Mouse (Mus musculus) midbrain, embryonic 16.5 days (tissue): ENCODE measurements around the gene Notch1. TPM values are rescaled to one million over a fixed set of nuclear protein-coding genes. Genes with fewer than 3 reads are reported as not detected.

Source experiments
- ATAC-seq: fragments of 200-750 bp; cut with Nextera tagmentation; 2 replicates; pipeline ENCODE4 v1.8.0; 2017; ENCODE audit warnings: moderate TSS enrichment
- H3K27ac ChIP-seq: fragments of 300-500 bp; sonication (generic); 2 replicates; pipeline ENCODE4 v1.5.1; 2014; ENCODE audit warnings: mild to moderate bottlenecking, low read length, mixed read lengths
- H3K27me3 ChIP-seq: fragments of 300-500 bp; sonication (generic); 2 replicates; pipeline ENCODE4 v1.6.1; 2014; ENCODE audit warnings: low read depth, low read length, mixed read lengths; ENCODE audit not compliant: control insufficient read depth, insufficient read depth
- H3K36me3 ChIP-seq: fragments of 300-500 bp; sonication (generic); 2 replicates; pipeline ENCODE4 v1.6.1; 2014; ENCODE audit warnings: mild to moderate bottlenecking, low read length, moderate library complexity, mixed read lengths; ENCODE audit not compliant: control insufficient read depth, insufficient read depth
- H3K4me1 ChIP-seq: fragments of 300-500 bp; sonication (generic); 2 replicates; pipeline ENCODE4 v1.6.1; 2014; ENCODE audit warnings: mild to moderate bottlenecking, low read length, mixed read lengths; ENCODE audit not compliant: control insufficient read depth, insufficient read depth
- H3K4me2 ChIP-seq: fragments of 300-500 bp; sonication (generic); 2 replicates; pipeline ENCODE4 v1.6.1; 2014; ENCODE audit warnings: mild to moderate bottlenecking, low read length, mixed read lengths
- H3K4me3 ChIP-seq: fragments of 300-500 bp; sonication (generic); 2 replicates; pipeline ENCODE4 v1.5.1; 2014; ENCODE audit warnings: low read depth, mild to moderate bottlenecking, low read length, moderate library complexity, mixed read lengths
- H3K9ac ChIP-seq: fragments of 300-500 bp; sonication (generic); 2 replicates; pipeline ENCODE4 v1.6.1; 2014; ENCODE audit warnings: low read depth, low read length, mixed read lengths
- H3K9me3 ChIP-seq: fragments of 300-500 bp; sonication (generic); replicated peaks from 2 replicates; pipeline ENCODE4 v1.6.1; 2014; ENCODE audit warnings: mild to moderate bottlenecking, low read length, mixed read lengths; ENCODE audit not compliant: control insufficient read depth, poor library complexity, severe bottlenecking
- WGBS: fragments of 180-500 bp; shearing (Covaris S2); extraction: QIAGEN DNeasy Blood & Tissue Kit; methylation state at CpG from one replicate; pipeline ENCODE4 v1.1.7; 2014; 5-methylcytosine and 5-hydroxymethylcytosine counted together
- polyA plus RNA-seq: library from polyadenylated mRNA; unstranded; fragments of >200 nt; fragmentation: Nextera tagmentation; extraction: Ambion mirVana; gene quantifications from 2 replicates; pipeline ENCODE4 v1.2.1, GENCODE M21; 2015

Gene Notch1
- polyA plus RNA-seq, 1 experiment from 2014 or later: 10.7 TPM

- ATAC-seq: no peak
- no peaks in the 10 kb centered on the region for H3K9me3 ChIP-seq
- no peak overlapping the region for H3K4me2 ChIP-seq
- no peaks in the 10 kb centered on the region for H3K4me1 ChIP-seq
- no peak overlapping the region for H3K9ac ChIP-seq
- WGBS: 47% methylated on average over 6 of the region's 6 CpGs
- H3K27ac ChIP-seq: 0 out of 2 replicates have a peak overlapping the region, but pooled peaks have one; percentile 17
- H3K27me3 ChIP-seq: no peaks in the 10 kb centered on the region
- H3K36me3 ChIP-seq: no peaks in the 10 kb centered on the region; the same call in 1 of the 2 replicates
- H3K4me3 ChIP-seq: no peak overlapping the region
Observed at GRCm38 (mm10) chr2:26459478-26459877, 57.0 kb downstream of the Notch1 start.

GRCm38 (mm10) chr2:26458402-26459124, 57.9 kb downstream of the Notch1 start:
- H3K27me3 ChIP-seq: no peaks in the 10 kb centered on the region
- no peaks in the 10 kb centered on the region for H3K9me3 ChIP-seq
- no peaks in the 10 kb centered on the region for H3K4me1 ChIP-seq
- H3K9ac ChIP-seq: no peak overlapping the region
- H3K27ac ChIP-seq: peak overlapping the region; percentile 42; the same call in 1 of the 2 replicates
- H3K4me3 ChIP-seq: no peak overlapping the region
- WGBS: 39% methylated on average over 7 of the region's 7 CpGs
- H3K36me3 ChIP-seq: no peaks in the 10 kb centered on the region; the same call in 1 of the 2 replicates
- H3K4me2 ChIP-seq: no peak overlapping the region
- ATAC-seq: no peak

GRCm38 (mm10) chr2:26449121-26450060, 67.1 kb downstream of the Notch1 start:
- Histone ChIP-seq H3K27me3 (no peaks in the 10 kb centered on the region), H3K9me3 (no peaks in the 10 kb centered on the region), H3K4me3 (no peak overlapping the region), H3K36me3 (no peaks in the 10 kb centered on the region), H3K9ac (peak overlapping the region; percentile 13; the same call in 1 of the 2 replicates), H3K4me1 (peaks cover 17% of the 10 kb centered on the region), H3K27ac (no peak overlapping the region), H3K4me2 (no peak overlapping the region)
- no peak for ATAC-seq
- 19% methylated on average over 5 of the region's 5 CpGs for WGBS

GRCm38 (mm10) chr2:26447451-26447850, 69.0 kb downstream of the Notch1 start:
- ATAC-seq: no peak
- Histone ChIP-seq H3K4me3 (no peak overlapping the region), H3K4me2 (no peak overlapping the region), H3K36me3 (no peaks in the 10 kb centered on the region), H3K4me1 (peaks cover 33% of the 10 kb centered on the region), H3K9me3 (no peaks in the 10 kb centered on the region), H3K27me3 (no peaks in the 10 kb centered on the region), H3K27ac (no peak overlapping the region), H3K9ac (no peak overlapping the region)
- 79% methylated on average over 1 of the region's 1 CpGs for WGBS

DNA sequence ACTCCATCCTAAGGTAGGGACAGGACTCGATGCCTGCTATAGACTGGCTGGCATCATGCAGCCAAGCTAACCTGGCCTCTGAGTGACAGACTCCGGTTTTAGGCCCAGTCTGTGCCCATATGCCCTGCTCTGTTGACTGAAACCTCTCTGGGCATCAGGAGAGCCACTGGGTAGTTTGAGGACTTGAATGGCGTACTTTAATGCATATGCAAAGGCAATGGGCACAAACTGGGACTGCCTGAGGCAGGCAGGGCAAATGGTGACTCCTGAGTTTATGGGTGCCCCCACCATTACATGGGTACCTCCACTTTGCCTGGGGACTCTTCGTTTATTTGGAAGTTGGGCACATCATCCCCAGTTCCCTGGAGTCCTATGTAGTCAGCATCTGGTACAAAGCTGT, 69.8 kb downstream of the Notch1 start:
- peak overlapping the region; percentile 74 for H3K9ac ChIP-seq
- ATAC-seq: no peak
- WGBS: 76% methylated on average over 4 of the region's 4 CpGs
- peaks cover 33% of the 10 kb centered on the region for H3K4me1 ChIP-seq
- no peaks in the 10 kb centered on the region for H3K27me3 ChIP-seq
- H3K36me3 ChIP-seq: 0 out of 2 replicates have a peak, but pooled peaks cover 1% of the 10 kb centered on the region
- no peak overlapping the region for H3K27ac ChIP-seq
- H3K9me3 ChIP-seq: no peaks in the 10 kb centered on the region
- peak overlapping the region; percentile 88 for H3K4me2 ChIP-seq
- H3K4me3 ChIP-seq: peak overlapping the region; percentile 59

DNA sequence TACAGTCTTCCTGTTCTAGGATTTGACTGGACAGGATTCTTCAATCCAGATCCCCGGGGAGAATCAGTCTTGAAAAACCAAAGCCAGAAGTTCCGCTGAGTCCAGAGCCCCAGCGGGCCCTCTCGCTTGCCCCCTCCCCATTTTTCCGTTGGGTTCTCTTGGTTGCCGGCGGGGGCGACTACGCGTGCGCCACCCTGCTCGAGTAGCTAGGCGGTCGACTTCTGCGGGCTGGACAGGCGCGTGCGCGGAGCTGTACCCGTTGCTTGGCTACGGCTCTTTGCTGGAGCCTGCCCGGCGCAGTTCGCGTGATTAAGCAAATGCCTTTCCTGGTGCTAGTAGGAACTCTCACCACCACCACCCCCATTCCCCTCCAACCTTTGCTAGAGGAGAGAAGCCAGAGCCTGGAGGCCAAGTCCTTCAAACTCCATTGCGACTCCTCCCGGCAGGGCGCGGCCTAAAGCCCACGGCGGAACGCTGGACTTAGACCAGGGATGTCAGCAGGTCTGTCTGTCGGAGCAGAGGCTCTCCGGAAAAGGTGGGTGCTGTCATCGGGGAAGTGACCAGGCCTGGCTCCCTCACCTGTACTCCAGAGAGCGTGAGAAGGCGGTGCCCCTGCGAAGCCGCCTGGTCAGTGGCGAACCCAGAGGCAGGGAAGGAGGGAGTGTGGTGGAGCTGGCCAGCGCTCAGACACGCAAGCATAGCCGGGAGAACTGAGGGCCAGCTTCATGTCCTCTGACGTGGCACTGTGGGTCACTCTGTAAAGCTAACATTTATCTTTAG, 70.6 kb downstream of the Notch1 start:
- Histone ChIP-seq H3K4me3 (peak overlapping the region; percentile 59), H3K4me2 (peak overlapping the region; percentile 88), H3K9me3 (no peaks in the 10 kb centered on the region), H3K36me3 (peaks cover 8% of the 10 kb centered on the region; the same call in 1 of the 2 replicates), H3K4me1 (peaks cover 33% of the 10 kb centered on the region), H3K27me3 (no peaks in the 10 kb centered on the region), H3K9ac (peak overlapping the region; percentile 74), H3K27ac (peak overlapping the region; percentile 95)
- WGBS: under 1% methylated on average over 44 of the region's 44 CpGs
- peak; percentile 92 for ATAC-seq

GRCm38 (mm10) chr2:26444946-26445665, 71.4 kb downstream of the Notch1 start, which contains the start of gene Sec16a:
TSS of gene Sec16a (minus strand) at chr2:26445216.
- H3K4me3 ChIP-seq: peak within 1 kb of the TSS; percentile 59
- WGBS: under 1% methylated on average over 60 of the region's 61 CpGs
- peak within 1 kb of the TSS; percentile 95 for H3K27ac ChIP-seq
- no peaks in the 10 kb centered on the region for H3K9me3 ChIP-seq
- peak within 1 kb of the TSS; percentile 88 for H3K4me2 ChIP-seq
- H3K9ac ChIP-seq: peak within 1 kb of the TSS; percentile 74
- H3K36me3 ChIP-seq: peaks cover 15% of the 10 kb centered on the region; the same call in 1 of the 2 replicates
- H3K27me3 ChIP-seq: no peaks in the 10 kb centered on the region
- H3K4me1 ChIP-seq: peaks cover 33% of the 10 kb centered on the region
- peak; percentile 93 for ATAC-seq

DNA sequence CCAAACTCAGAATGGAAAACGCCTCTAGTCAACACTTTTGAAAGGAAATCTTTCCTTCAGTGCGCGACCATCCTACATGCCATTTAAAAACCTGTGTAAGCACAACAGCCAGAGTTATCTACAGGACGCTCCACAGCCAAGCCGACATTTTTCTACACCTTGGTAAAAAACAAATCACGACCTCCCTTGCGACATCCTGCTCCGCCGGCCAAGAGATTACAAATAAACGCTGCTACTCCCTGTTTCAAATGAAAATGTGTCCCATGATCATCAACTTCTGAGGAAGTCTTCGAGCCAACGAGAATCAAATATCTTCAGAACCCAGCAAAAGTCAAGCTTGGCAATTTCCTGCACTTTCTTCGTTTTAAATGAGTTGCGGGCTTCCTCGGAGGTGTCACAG, 72.1 kb downstream of the Notch1 start:
- ATAC-seq: no peak

More for the DNA sequence above, 72.1 kb downstream of the Notch1 start:
- Histone ChIP-seq H3K4me1 (peaks cover 31% of the 10 kb centered on the region), H3K27ac (peak overlapping the region; percentile 82), H3K9ac (peak overlapping the region; percentile 73), H3K27me3 (no peaks in the 10 kb centered on the region), H3K36me3 (peaks cover 22% of the 10 kb centered on the region; the same call in 1 of the 2 replicates), H3K9me3 (no peaks in the 10 kb centered on the region), H3K4me3 (peak overlapping the region; percentile 59), H3K4me2 (peak overlapping the region; percentile 78)
- WGBS: 3% methylated on average over 15 of the region's 15 CpGs
